ENCODE assay signal across 8 mouse cellular contexts in genomic region chr10:116017845-116018479, GRCm38 (mm10). TPM values are rescaled to one million over a fixed set of nuclear protein-coding genes. Genes with fewer than 3 reads are reported as not detected.
A peak's percentile ranks its signal among the peaks of the same experiment; 100 is the strongest.
DNase-seq lines count a peak whose midpoint lies in the region; ATAC-seq and TF ChIP-seq lines count a peak whose summit lies in the region.

Ptprr (plus strand) TSS chr10:116018213.

- peak within 1 kb of the TSS; percentile 81 for H3K4me2 ChIP-seq in hindbrain, embryonic 11.5 days (replicated peaks; ENCODE audit: low read depth, low read length)

- peaks cover 24% of the 10 kb centered on the region for H3K4me1 ChIP-seq in forebrain, embryonic 10.5 days
- no peaks in the 10 kb centered on the region; the same call in none of the 2 replicates for H3K4me1 ChIP-seq in hindbrain, embryonic 11.5 days (replicated peaks; ENCODE audit: control insufficient read depth, insufficient read depth, low read length)
- peaks cover 2% of the 10 kb centered on the region; the same call in 1 of the 2 replicates for H3K4me1 ChIP-seq in olfactory bulb, adult 2 months (ENCODE audit: control insufficient read depth, insufficient read depth, low read length)

- peaks cover 11% of the 10 kb centered on the region; the same call in 1 of the 2 replicates for H3K27me3 ChIP-seq in forebrain, embryonic 10.5 days (ENCODE audit: poor library complexity, severe bottlenecking)
- H3K27me3 ChIP-seq in hindbrain, embryonic 11.5 days (ENCODE audit: control insufficient read depth, insufficient read depth, low read length) = no peaks in the 10 kb centered on the region

- peak; percentile 0 for DNase-seq in CD4-positive helper T cell, adult 2 months (ENCODE audit: low read depth, low spot score)
- DNase-seq in brain, embryonic 14.5 days (ENCODE audit: low read depth) = peak; percentile 98
- peak; percentile 88 for DNase-seq in forebrain, embryonic 10.5 days (ENCODE audit: extremely low spot score, low spot score)
- peak; percentile 87 for DNase-seq in hindbrain, embryonic 11.5 days (ENCODE audit: low spot score)
- DNase-seq in layer of hippocampus, adult 9-10 months (ENCODE audit: low spot score) = peak; percentile 65
- DNase-seq in lung, adult 18-20 months = peak; percentile 13 to 21
- no peak for DNase-seq in adipocyte (ENCODE audit: low spot score)

- peak within 1 kb of the TSS; percentile 50 for H3K9ac ChIP-seq in hindbrain, embryonic 11.5 days (ENCODE audit: low read depth, low read length)

- peak; percentile 60 for TF ChIP-seq CTCF in brain, embryonic 14.5 days (IDR thresholded peaks at IDR 0.05; ENCODE audit: borderline replicate concordance, extremely low read depth, insufficient read depth, insufficient read length)
- TF ChIP-seq CTCF in olfactory bulb, adult 2 months (IDR thresholded peaks at IDR 0.05; ENCODE audit: insufficient read depth, low read depth, low read length) = no peak

- no peaks in the 10 kb centered on the region for H3K9me3 ChIP-seq in forebrain, embryonic 10.5 days
- no peaks in the 10 kb centered on the region for H3K9me3 ChIP-seq in hindbrain, embryonic 11.5 days (ENCODE audit: control insufficient read depth, low read length)

- peak within 1 kb of the TSS; percentile 83 for H3K27ac ChIP-seq in forebrain, embryonic 10.5 days
- peak within 1 kb of the TSS; percentile 20; the same call in 1 of the 2 replicates for H3K27ac ChIP-seq in hindbrain, embryonic 11.5 days (ENCODE audit: low read depth, low read length)
- peak within 1 kb of the TSS; percentile 75 for H3K27ac ChIP-seq in olfactory bulb, adult 2 months (ENCODE audit: insufficient read depth, low read depth, low read length)

- WGBS in forebrain, embryonic 10.5 days = under 1% methylated on average over 19 of the region's 19 CpGs
- under 1% methylated on average over 19 of the region's 19 CpGs for WGBS in hindbrain, embryonic 11.5 days
- WGBS in olfactory bulb, adult 2 months = under 1% methylated on average over 19 of the region's 19 CpGs

- peak; percentile 97 for ATAC-seq in hindbrain, embryonic 11.5 days (ENCODE audit: low FRiP score)

- H3K36me3 ChIP-seq in forebrain, embryonic 10.5 days (replicated peaks) = no peaks in the 10 kb centered on the region
- no peaks in the 10 kb centered on the region for H3K36me3 ChIP-seq in hindbrain, embryonic 11.5 days (ENCODE audit: control insufficient read depth, insufficient read depth, low read length)

- peak within 1 kb of the TSS; percentile 64 for H3K4me3 ChIP-seq in forebrain, embryonic 10.5 days
- peak within 1 kb of the TSS; percentile 54 for H3K4me3 ChIP-seq in hindbrain, embryonic 11.5 days (ENCODE audit: low read depth, low read length)
- H3K4me3 ChIP-seq in olfactory bulb, adult 2 months (ENCODE audit: insufficient read depth, low read depth, low read length) = peak within 1 kb of the TSS; percentile 87

- no peak; the same call in 1 of the 2 replicates for TF ChIP-seq POLR2A in brain, embryonic 14.5 days (IDR thresholded peaks at IDR 0.05; ENCODE audit: borderline replicate concordance, extremely low read depth, insufficient read depth, insufficient read length, poor library complexity, severe bottlenecking)
- TF ChIP-seq POLR2A in olfactory bulb, adult 2 months (IDR thresholded peaks at IDR 0.05; ENCODE audit: insufficient read depth, low read depth, low read length) = peak; percentile 81

RNA-seq across cellular contexts. Expression of gene Ptprr, which starts in this region (rescaled TPM):
- polyA plus RNA-seq in brain, embryonic 14.5 days (2012; rRNA removed) = 5.5 and 9.2 TPM in 2 replicates
- polyA plus RNA-seq in forebrain, embryonic 10.5 days (2016; fragmentation: Nextera tagmentation; extraction: Ambion mirVana) = 0.23 and 0.24 TPM in 2 replicates
- 2.0 and 3.3 TPM in 2 replicates for polyA plus RNA-seq in hindbrain, embryonic 11.5 days (2014; fragmentation: Nextera tagmentation; extraction: Ambion mirVana)
- not detected in 2 replicates for polyA plus RNA-seq in olfactory bulb, adult 2 months (2012; ENCODE audit: insufficient read depth, insufficient read length, low replicate concordance, missing spikeins)

Comparison
In these comparisons a context has a peak if more than half of its experiments do, and no peak if none do; other contexts are left out.
1. Peak in DNase-seq, H3K4me3 ChIP-seq and H3K27ac ChIP-seq in forebrain, embryonic 10.5 days; RNA of the gene not detected or under 1 TPM.
2. H3K27ac ChIP-seq: peak in every context shown above with its lines; median percentile 83 in forebrain, embryonic 10.5 days; 75 in olfactory bulb, adult 2 months; 20 in hindbrain, embryonic 11.5 days.